Mouse (Mus musculus): Measurements from ENCODE around the gene 0610010K14Rik.

0610010K14Rik gene

DNA sequence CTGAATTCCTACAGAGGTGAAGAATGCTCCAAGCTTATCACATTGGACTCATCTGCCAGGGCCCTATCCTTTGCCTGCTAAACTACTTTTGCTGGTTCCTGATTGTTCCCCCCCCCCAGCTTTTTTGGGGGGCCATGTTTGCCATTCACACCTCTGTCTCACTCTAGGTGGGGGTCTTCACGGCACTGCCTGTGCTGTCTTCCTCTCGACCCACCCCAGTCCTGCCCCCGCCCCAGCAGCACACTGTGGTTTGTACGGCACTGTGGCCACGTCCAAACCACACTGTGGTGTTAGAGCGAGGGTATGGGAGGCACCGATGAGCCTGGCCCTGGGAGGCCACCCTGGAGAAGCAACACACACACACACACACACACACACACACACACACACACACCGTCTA is 3.2 kb downstream of the 0610010K14Rik start:
- DNase-seq (ENCODE audit: low spot score in 2 of 2) = no peak

DNA sequence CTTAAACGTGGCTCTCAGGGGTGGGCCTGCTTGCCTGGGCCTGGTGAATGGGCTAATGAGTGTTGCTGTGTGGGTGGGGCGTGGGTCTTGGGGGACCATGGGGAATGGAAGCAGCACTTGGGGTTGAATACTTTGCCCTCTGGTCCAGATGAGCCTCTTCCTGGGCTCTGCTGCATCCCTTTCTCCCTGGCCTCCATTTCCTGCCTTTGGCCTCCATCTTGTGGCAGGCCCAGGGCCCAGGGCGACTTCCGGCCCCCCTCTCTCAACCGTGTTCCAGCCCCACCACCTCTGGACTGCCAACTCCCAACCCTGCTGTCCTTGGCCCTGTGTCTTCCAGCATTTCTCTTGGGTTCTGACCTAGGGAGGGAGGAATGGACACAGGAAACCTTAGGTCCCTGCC is 3.7 kb downstream of the 0610010K14Rik start:
- DNase-seq (ENCODE audit: low spot score in 2 of 2) = no peak

DNA sequence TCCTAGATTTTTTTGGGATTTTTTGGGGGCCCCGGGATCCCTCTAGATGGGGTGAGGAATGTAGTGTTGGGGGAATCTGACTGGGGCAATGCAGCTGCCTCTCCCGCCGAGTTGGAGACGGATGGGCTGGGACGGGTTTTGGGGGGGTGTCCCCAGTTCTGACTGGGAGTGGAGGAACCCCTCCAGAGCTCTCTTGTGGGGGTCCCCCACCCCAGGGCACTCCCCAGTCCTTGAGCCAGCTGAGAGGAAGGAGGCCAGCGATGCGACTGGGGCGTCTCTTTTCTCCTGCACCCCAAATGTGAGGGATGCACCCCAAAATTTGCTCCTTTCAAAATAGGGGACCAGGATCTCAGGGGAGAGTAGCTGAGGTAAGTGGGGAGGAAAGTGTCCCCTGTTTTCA is 4.7 kb downstream of the 0610010K14Rik start:
- DNase-seq (ENCODE audit: low spot score in 2 of 2) = no peak

DNA sequence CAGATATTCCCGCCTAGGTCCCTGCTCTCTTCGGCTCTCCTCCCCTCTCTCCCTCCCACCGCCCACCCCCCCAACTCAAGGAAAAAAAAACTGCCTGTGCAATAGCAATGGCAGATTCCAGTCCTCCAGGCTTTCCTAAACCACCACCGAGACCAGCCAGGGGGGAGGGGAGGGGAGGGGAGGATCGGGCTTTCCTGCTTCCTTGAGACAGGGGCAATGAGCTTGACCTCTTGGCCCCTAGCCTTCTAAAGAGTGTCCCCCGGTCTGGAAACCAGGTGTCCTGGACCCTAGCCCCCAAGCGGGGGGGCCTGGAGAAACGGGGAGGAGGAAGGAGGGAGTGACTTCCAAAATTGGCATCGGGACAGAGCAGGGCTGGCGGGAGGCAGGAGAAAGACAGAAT is 5.2 kb downstream of the 0610010K14Rik start:
- DNase-seq (ENCODE audit: low spot score in 2 of 2) = peak in 1 of 2 experiments; percentile 47

DNA sequence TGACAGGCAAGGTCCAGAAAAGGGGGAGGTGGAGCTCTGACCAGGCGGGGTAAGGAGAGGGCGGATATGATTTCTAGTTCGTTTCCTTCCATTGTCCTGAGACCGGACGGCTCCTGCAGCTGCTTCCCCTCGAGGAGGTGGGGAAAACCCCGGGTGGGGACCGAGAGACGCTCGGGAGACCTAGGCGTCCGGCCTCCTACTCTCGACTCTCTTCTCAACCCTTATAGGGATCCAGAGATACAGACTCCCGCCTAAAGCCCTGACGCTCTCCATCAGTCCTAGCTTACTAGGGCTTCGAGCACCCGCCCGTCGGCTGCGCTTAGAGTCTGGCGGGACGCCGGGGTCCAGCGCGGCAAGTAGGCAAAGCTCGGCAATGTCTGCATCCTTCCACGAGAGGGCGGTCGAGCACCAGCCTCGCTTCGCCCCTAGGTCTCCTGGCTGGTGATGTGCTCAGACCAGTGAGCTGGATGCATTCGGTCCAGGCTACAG is 7.4 kb downstream of the 0610010K14Rik start:
- DNase-seq (ENCODE audit: low spot score in 2 of 2) = peak in 1 of 2 experiments; percentile 81

DNA sequence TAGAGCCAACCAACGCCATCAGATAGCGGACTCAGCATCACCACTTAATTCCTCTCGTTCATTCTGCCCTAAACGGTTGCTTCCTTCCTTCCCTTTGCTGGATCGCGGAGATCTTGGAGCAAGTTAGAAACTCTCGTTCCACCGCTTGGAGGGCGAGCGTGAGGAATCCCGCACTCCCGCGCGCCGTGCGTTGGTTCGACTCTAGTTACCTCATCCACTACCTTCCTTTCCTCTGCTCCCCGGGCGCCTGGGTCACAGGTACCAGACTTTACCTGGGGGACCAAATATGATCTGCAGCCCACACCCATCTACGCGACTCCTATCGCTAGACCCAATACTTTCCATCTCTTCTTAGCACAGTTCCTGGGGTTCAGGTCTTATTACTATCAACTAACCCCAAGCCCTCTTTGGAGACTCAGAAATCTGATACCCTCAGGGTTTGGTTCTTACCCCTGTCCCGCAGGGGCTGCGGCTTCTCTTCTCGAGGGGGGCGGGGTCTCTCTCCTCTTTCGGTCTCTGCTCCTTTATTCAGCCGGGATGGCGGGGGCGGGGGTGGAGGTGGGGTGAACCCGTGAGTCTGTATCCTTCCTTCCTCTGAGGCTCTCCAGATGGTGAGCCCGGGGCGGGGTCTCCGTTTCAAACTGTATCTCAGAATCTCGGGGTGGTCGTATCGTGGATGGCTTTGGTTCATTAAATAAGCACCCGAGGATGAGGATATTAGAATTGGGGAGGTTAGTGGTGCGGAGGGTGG is 8.3 kb downstream of the 0610010K14Rik start, which contains the start of gene Bcl6b:
Bcl6b (minus strand) TSS at position 539 of the 751 bp plus-strand sequence.
- DNase-seq (ENCODE audit: low spot score in 2 of 2) = peak in 1 of 2 experiments; percentile 14

DNA sequence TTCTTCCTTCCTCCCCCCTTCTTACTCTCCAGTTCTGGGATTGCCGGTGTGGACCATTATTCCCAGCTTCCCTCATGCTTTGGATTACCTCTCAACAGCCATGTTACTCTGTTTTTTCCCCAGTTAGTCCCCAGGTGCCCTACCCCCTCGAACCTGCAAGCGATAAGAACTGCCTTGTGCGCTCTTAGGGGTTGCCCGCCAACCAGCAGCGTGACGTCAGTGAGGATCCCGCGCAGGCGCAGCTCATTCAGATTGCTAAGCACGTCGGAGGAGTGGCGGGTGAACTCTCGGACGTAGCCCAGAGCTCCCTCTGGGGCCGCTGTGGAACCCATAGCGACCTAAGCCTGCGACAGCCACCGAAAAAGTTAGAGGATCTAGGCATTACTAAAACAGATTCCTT is 8.9 kb downstream of the 0610010K14Rik start:
- peak in 1 of 2 experiments; percentile 80 for DNase-seq (ENCODE audit: low spot score in 2 of 2)

DNA sequence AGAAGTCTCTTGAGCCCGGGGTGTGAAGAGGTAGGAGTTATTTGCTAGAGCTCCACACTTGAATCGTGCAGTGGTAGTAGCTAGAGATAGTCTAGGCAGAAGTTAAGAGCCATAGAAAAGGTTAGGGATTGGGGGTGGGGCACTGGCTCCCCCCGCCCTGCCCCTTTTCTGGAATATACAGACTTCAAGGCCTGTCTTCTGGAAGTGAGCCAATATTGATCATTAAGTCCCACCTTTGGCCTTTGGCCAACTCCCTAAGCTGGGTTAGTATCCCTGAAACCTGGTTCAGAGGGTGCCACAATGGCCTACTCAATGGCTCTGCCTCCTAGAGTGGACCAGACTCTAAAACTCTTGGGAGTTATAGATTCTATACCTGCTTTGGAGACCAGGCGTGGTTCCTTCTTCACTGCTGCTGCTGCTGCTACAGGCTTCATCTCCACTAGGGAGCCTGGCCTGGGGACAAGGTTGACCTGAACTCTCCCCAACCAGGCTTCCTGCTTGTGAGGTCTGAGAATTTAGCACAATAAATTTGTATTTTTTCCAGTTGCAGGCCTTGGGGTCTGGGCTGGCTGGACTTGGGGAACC is 10.0 kb downstream of the 0610010K14Rik start:
- no peak for DNase-seq (ENCODE audit: low spot score in 2 of 2)

DNA sequence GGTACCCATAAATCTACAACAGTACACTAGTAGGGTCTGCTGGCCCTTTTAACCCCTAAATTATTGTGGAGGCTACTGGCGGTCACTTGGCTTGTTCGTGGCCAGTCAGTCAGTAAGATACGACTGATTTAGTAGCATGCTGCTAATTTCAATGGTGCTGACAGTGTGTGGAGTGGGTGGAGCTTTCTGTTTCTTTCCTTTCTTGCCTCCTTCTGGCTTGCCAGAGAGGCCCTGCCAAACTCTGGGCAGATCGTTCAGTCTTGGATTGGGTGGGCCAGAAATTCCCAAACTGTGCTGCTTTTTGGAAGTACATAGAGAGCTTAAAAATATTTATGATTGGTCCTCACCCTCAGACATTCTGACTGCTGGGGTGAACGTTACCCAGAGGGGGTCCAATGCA is 10.6 kb downstream of the 0610010K14Rik start:
- DNase-seq (ENCODE audit: low spot score in 2 of 2) = peak in 1 of 2 experiments; percentile 26

DNA sequence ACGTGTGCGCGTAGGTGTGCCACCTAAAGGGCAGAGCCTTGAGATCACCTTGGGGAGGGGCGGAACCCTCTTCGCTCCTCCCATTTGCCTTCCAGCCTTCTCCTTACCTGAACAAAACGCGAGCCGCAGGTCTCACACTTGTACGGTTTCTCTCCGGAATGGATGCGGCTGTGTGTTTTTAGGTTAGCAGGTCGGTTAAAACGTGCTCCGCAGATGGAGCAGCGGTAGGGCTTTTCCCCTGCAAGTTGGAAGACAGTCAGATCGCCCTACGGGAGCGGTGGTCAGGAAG is 11.2 kb downstream of the 0610010K14Rik start:
- DNase-seq (ENCODE audit: low spot score in 2 of 2) = peak in 1 of 2 experiments; percentile 15

DNA sequence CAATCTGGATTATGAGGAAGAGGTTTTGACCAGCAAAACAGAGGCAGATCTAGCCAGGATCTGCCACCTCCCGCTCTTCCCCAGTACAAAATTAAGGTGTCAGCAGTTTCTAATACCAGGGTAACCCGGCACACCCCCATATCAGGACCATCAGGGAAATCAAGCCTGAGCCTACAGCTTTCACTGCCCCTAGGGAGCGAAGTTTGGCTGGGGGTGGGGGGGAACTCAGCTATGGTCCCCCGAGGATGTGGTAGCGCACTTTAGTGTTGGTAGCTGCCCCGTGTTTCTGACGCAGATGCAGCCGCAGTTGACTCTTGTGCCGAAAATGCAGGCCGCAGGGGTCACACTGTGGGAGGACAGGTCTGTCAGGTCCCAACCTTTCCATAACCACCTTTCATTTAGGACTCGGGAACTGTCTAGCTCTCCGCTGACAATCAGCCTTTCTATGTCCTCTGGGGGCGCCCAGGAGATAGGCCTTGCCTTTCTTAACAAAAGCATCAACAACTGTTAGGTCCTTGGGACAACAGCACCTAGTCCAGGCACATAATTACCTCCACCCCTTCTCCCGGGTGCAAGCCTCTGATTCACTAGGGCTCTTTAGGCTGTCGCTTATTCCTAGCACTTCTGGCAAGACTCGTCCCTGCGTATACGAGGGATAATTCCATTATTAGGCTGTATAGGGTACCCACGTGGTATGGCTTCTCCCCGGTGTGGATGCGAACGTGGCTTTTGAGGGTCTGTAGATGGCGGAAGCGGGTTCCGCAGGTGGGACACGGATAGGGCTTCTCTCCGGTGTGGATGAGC is 11.7 kb downstream of the 0610010K14Rik start:
- peak in 1 of 2 experiments; percentile 10 for DNase-seq (ENCODE audit: low spot score in 2 of 2)

DNA sequence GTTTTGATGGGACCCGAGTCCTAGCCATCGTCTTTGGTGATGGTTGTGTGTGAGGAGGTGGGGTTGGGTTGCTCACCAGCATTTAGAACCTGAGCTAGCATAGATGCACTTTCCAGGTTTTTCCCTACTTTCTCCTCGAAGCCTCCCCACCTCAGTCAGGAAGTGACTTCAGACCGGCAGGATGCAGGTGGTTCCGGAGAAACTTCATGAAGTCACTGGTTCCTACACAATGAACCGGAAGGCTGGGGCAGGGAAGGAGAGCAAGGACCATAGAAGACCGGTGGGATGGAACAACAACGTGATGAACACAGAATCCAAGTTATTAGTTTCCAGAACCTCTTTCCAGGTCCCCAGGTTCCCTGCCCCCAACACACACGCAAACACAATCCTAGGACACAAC is 14.0 kb downstream of the 0610010K14Rik start:
- no peak for DNase-seq (ENCODE audit: low spot score in 2 of 2)

DNA sequence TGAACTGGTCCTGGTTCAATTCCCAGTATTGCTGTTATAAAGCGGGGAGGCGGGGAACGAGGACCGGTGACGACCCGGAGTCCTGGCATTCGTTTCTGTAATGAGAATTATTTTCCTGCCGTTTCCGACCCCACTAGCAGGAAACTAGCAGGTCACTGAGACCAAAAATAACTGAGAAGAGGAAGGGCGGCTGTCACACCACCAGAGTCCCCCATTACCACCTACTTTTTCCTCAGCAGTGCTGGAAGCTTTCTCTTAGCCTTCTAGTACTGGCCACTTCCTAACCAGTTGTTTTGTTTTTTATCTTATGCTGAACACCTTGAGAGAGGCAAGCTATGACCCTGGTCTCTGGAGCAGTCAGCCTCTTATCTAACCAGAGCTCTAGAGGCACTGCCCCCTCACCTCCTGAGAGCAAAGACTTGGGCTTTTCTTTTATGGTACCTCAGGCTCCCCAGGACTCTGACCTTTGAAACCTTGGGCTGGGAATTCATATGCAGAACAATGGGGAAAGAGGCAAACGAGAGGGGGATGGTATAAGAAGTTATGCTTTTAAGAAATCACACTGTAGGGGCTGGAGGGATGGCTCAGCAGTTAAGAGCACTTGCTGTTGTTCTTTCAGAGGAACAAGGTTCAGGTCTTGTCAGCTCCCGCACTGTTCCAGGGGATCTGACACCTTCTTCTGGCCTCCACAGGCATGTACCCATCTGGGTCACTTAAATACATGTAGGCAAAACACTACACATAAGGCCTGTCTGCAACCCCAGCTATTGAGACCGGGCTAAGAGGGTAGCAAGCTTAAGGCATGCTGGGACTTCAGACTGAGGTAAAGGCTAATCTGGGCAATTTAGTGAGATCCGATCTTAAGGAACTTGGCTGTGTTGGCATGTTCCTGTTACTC is 15.9 kb downstream of the 0610010K14Rik start:
- DNase-seq (ENCODE audit: low spot score in 2 of 2) = peak in 1 of 2 experiments; percentile 16

DNA sequence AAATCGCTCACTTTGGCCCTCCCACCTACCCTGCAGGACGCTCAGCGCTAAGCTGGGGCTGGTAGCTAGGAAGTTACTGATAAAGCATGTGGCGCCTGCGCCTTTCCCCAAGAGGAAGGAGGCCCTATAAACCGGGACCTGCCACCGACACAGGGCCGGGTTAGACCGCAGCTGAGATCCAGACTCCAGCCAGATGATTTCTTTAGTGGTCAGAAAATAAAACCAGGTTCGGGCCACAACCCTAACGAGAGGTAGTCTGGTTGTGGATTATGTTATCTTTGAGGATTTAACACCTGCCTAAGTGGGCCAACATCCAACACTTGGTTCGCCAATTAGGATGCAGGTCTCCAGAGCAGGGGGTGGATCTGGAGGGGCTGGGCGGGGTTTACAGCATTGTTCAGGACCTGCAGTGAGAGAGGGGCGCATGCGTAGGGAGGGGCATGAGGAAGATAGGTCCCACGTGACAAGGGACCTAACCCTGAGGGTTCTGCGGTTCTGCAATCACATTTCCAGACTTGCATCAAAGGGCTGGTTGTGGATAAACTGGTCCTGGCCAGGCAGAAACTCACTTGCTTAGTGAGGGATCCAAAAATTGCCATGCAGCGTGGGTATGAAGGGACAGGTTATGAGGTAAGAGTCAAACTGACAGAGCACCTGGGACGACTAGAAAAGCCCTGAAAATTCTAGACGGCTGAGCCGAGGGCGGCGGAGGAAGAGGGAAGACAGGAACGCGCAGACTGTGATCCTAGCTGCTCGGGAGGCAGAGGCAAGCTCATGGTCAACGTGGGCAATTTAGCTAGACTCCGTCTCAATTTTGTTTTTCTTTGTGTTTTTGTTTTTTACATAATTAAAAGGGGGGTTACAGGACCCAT is 16.7 kb downstream of the 0610010K14Rik start, which contains the start of gene Slc16a13:
Slc16a13 (minus strand) TSS at position 334 of the 872 bp plus-strand sequence.
- DNase-seq (ENCODE audit: low spot score in 2 of 2) = peak; percentile 94 to 95

DNA sequence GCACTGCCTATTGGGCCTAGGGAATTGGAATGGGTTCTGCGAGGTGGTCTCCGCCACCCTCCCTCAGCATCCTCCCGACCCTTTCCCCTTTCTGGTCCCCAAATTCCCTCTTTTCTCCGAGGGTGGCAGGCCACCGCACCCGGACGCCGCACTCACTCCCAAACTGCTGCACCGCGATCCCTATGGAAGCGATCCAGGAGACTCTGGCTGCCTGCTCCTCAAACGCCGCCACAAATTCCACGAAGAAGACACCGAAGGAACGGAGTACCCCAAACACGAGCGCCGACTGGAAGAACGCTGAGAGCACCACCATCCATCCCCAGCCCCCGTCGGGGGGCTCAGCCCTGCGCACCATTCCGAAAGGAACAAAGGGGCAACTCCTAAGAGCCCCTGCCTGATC is 17.4 kb downstream of the 0610010K14Rik start:
- peak in 1 of 2 experiments; percentile 44 for DNase-seq (ENCODE audit: low spot score in 2 of 2)

DNA sequence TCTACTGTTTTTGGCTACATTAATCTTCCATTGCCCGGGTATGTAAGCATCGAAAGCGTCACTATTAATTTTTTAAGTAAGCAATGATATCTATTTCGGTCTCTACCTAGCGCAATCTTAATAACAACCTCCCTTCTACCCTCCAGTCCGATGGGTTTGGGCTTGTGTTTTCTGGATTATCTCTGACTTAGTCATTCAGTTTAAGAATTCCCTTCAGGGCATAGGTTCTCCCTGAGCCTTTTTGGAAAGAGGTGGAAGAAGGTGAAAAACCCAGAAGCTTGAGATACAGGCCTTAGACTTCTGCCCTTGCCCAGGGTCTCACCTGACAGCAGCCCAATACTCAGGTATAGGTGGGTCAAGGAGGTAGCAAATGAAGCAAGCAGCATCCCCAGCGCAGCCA is 17.8 kb downstream of the 0610010K14Rik start:
- DNase-seq (ENCODE audit: low spot score in 2 of 2) = no peak

DNA sequence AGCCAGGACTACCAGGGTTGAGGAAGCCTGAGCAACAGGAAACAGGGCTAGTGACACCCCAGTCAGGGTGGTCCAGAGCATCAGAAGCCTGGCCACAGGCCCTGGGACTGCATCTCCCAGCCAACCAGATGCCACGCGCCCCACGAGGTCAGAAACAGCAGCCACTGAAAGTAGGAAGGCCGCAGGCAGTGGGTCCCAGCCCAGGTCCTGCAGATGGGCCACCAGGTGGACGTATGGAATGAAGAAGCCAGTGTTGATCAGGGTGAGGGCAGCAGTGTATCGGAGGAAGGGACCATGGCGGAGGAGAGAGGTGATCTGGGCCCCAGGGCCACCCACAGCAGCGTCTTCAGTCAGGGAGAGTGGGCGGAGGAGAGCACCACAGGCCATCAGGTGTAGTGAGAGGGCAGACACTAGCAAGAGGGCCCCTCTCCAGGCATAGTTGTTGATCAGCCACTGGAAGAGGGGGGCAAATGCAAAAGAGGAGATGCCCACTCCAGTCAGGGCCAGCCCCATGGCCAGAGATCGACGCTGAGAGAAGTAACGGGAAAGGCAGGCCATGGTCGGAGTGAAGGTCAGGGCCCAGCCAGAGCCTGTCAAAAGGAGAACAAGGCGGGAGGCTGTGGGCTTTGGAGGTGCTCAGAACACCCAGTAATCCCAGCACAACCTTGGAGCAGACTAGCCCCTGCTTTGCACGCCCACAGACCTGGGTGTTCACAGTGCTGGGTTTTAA is 18.8 kb downstream of the 0610010K14Rik start:
- peak in 1 of 2 experiments; percentile 7 for DNase-seq (ENCODE audit: low spot score in 2 of 2)

DNA sequence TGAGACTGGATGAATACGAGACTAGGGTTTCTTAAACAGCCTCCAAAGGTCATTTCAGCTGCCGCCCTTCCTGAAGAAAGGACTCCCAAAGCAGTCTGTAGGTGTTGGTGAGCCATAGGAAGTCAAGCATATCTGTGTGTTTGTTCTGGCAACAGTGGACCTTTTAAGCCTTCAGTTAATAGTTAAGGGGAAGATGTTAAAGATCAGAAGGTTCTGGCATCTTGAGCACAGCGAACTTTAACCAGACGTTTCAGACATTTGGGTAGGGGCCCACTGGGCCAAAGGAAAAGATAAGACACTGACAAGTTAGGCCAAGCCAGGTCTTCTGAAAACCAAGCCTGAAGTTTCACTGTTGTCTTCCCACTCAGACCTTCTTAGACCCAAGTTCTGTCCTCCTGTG is 19.7 kb downstream of the 0610010K14Rik start:
- no peak for DNase-seq (ENCODE audit: low spot score in 2 of 2)

DNA sequence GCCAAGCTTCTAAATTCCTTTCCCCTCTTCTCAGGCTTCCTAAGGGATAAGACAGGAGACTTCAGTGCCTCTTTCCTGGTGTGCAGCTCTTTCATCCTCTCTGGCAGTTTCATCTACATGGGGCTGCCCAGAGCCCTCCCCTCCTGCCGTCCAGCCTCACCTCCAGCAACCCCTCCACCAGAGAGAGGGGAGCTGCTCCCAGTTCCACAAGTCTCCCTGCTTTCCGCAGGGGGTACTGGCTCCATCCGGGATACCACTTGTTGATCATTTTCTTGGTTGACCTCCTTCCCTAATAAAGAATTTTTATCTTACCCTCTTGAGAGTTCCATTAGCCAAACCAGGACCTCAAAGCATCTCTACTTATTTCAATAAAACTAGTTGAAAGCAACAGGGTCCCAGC is 21.6 kb downstream of the 0610010K14Rik start:
- DNase-seq (ENCODE audit: low spot score in 2 of 2) = no peak

DNA sequence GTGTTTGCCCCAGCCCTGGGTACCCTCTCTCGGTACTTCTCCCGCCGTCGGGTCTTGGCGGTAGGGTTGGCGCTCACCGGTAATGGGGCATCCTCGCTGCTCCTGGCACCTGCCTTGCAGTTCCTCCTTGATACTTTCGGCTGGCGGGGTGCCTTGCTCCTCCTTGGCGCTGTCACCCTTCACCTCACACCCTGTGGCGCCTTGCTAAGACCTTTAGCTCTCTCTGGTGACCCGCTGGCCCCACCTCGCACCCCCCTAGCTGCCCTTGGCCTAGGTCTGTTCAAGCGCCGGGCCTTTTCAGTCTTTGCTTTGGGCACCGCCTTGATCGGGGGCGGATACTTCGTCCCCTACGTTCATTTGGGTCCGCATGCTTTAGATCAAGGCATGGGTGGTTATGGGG is 22.4 kb downstream of the 0610010K14Rik start:
- peak in 1 of 2 experiments; percentile 21 for DNase-seq (ENCODE audit: low spot score in 2 of 2)
